Mouse (Mus musculus): ENCODE measurements around the gene Fdps. TPM values are rescaled to one million over a fixed set of nuclear protein-coding genes. Genes with fewer than 3 reads are reported as not detected.

Fdps gene
- polyA plus RNA-seq, 1 experiment, result 260 TPM

GRCm38 (mm10) chr3:89131816-89132215 lies 30.1 kb upstream of the Fdps start:
- H3K4me3 ChIP-seq (ENCODE audit: low read depth, low read length), result no peak overlapping the region
- TF ChIP-seq EP300 (IDR thresholded peaks at IDR 0.05; ENCODE audit: insufficient read depth, low read depth, low read length) (no peak), POLR2A (IDR thresholded peaks at IDR 0.05; ENCODE audit: insufficient read depth, low read length) (no peak), CTCF (IDR thresholded peaks at IDR 0.05; ENCODE audit: low read depth, low read length) (no peak)
- no peak overlapping the region for H3K9ac ChIP-seq (ENCODE audit: low read depth, poor library complexity, severe bottlenecking)

DNA sequence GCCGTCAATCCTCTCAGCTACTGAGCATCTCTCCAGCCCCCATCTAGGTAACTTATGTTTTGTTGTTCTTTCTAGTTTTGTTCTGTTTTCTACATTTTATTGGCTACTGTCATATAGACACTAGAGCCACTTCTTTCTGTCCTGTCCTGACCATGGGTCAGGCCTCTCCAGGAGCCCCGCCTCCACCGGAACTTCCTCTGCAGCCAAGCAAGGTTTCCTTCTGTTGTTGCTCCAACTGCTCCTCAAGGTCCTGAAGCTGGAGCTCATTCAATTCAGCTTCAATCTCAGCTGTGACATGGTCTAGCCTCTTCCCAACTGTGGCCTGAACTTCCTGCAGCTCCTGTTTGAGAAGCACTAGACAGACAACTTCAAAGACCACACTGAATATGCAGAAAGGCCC lies 28.1 kb upstream of the Fdps start:
- Histone ChIP-seq H3K4me3 (ENCODE audit: low read depth, low read length) (no peak overlapping the region), H3K9me3 (replicated peaks; ENCODE audit: control insufficient read depth, insufficient read depth, low read length, poor library complexity, severe bottlenecking) (no peaks in the 10 kb centered on the region), H3K27ac (ENCODE audit: insufficient read depth, low read length) (no peak overlapping the region), H3K4me1 (ENCODE audit: control insufficient read depth, insufficient read depth, low read length) (no peaks in the 10 kb centered on the region), H3K36me3 (ENCODE audit: control insufficient read depth, insufficient read depth, low read length, poor library complexity, severe bottlenecking) (no peaks in the 10 kb centered on the region), H3K27me3 (ENCODE audit: control insufficient read depth, insufficient read depth, low read length, poor library complexity, severe bottlenecking) (no peaks in the 10 kb centered on the region), H3K9ac (ENCODE audit: low read depth, poor library complexity, severe bottlenecking) (no peak overlapping the region)
- no peak for TF ChIP-seq CTCF (IDR thresholded peaks at IDR 0.05; ENCODE audit: low read depth, low read length)
- no peak for TF ChIP-seq EP300 (IDR thresholded peaks at IDR 0.05; ENCODE audit: insufficient read depth, low read depth, low read length)
- TF ChIP-seq POLR2A (IDR thresholded peaks at IDR 0.05; ENCODE audit: insufficient read depth, low read length), result no peak

More at GRCm38 (mm10) chr3:89131816-89132215, 30.1 kb upstream of the Fdps start:
- H3K9me3 ChIP-seq (replicated peaks; ENCODE audit: control insufficient read depth, insufficient read depth, low read length, poor library complexity, severe bottlenecking), result no peaks in the 10 kb centered on the region
- no peaks in the 10 kb centered on the region for H3K36me3 ChIP-seq (ENCODE audit: control insufficient read depth, insufficient read depth, low read length, poor library complexity, severe bottlenecking)
- H3K27ac ChIP-seq (ENCODE audit: insufficient read depth, low read length), result no peak overlapping the region
- no peaks in the 10 kb centered on the region for H3K4me1 ChIP-seq (ENCODE audit: control insufficient read depth, insufficient read depth, low read length)
- H3K27me3 ChIP-seq (ENCODE audit: control insufficient read depth, insufficient read depth, low read length, poor library complexity, severe bottlenecking), result no peaks in the 10 kb centered on the region

- H3K9ac ChIP-seq (ENCODE audit: low read depth, poor library complexity, severe bottlenecking), result no peak overlapping the region
- no peaks in the 10 kb centered on the region for H3K4me1 ChIP-seq (ENCODE audit: control insufficient read depth, insufficient read depth, low read length)
- no peaks in the 10 kb centered on the region for H3K27me3 ChIP-seq (ENCODE audit: control insufficient read depth, insufficient read depth, low read length, poor library complexity, severe bottlenecking)
- no peaks in the 10 kb centered on the region for H3K9me3 ChIP-seq (replicated peaks; ENCODE audit: control insufficient read depth, insufficient read depth, low read length, poor library complexity, severe bottlenecking)
- no peak for TF ChIP-seq CTCF (IDR thresholded peaks at IDR 0.05; ENCODE audit: low read depth, low read length)
- TF ChIP-seq POLR2A (IDR thresholded peaks at IDR 0.05; ENCODE audit: insufficient read depth, low read length), result no peak
- no peak for TF ChIP-seq EP300 (IDR thresholded peaks at IDR 0.05; ENCODE audit: insufficient read depth, low read depth, low read length)
- H3K36me3 ChIP-seq (ENCODE audit: control insufficient read depth, insufficient read depth, low read length, poor library complexity, severe bottlenecking), result no peaks in the 10 kb centered on the region
- no peak overlapping the region for H3K4me3 ChIP-seq (ENCODE audit: low read depth, low read length)
- no peak overlapping the region for H3K27ac ChIP-seq (ENCODE audit: insufficient read depth, low read length)
Measured at GRCm38 (mm10) chr3:89125981-89126380, 24.2 kb upstream of the Fdps start.

GRCm38 (mm10) chr3:89124241-89124640 lies 22.5 kb upstream of the Fdps start:
- H3K9ac ChIP-seq (ENCODE audit: low read depth, poor library complexity, severe bottlenecking), result no peak overlapping the region
- no peaks in the 10 kb centered on the region for H3K9me3 ChIP-seq (replicated peaks; ENCODE audit: control insufficient read depth, insufficient read depth, low read length, poor library complexity, severe bottlenecking)
- no peak overlapping the region for H3K27ac ChIP-seq (ENCODE audit: insufficient read depth, low read length)
- TF ChIP-seq EP300 (IDR thresholded peaks at IDR 0.05; ENCODE audit: insufficient read depth, low read depth, low read length), result no peak
- TF ChIP-seq CTCF (IDR thresholded peaks at IDR 0.05; ENCODE audit: low read depth, low read length), result no peak
- TF ChIP-seq POLR2A (IDR thresholded peaks at IDR 0.05; ENCODE audit: insufficient read depth, low read length), result no peak
- H3K4me3 ChIP-seq (ENCODE audit: low read depth, low read length), result no peak overlapping the region
- H3K36me3 ChIP-seq (ENCODE audit: control insufficient read depth, insufficient read depth, low read length, poor library complexity, severe bottlenecking), result no peaks in the 10 kb centered on the region
- H3K27me3 ChIP-seq (ENCODE audit: control insufficient read depth, insufficient read depth, low read length, poor library complexity, severe bottlenecking), result no peaks in the 10 kb centered on the region
- H3K4me1 ChIP-seq (ENCODE audit: control insufficient read depth, insufficient read depth, low read length), result no peaks in the 10 kb centered on the region

DNA sequence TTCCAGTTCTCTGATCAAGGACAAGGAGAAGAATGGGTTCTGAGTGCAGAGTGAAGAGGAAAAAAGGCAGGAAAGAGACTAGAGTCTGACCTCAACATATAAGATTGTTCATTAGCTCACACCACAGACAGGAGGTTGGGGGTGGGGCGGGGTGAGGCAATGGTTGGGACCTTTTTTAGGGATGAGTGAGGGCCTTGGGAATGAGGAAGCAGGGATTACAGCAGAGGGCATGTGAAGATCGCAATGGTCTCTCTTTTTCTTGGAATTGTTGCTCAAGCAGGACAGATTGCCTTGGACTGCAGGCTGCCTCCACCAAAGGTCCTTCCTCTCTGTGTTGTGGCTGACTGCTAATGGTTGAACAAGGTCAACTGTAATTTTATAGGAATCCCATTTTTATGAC lies 21.6 kb upstream of the Fdps start:
- no peak for TF ChIP-seq POLR2A (IDR thresholded peaks at IDR 0.05; ENCODE audit: insufficient read depth, low read length)
- no peak for TF ChIP-seq EP300 (IDR thresholded peaks at IDR 0.05; ENCODE audit: insufficient read depth, low read depth, low read length)
- no peak for TF ChIP-seq CTCF (IDR thresholded peaks at IDR 0.05; ENCODE audit: low read depth, low read length)
- H3K27me3 ChIP-seq (ENCODE audit: control insufficient read depth, insufficient read depth, low read length, poor library complexity, severe bottlenecking), result no peaks in the 10 kb centered on the region
- H3K4me3 ChIP-seq (ENCODE audit: low read depth, low read length), result no peak overlapping the region
- no peaks in the 10 kb centered on the region for H3K4me1 ChIP-seq (ENCODE audit: control insufficient read depth, insufficient read depth, low read length)
- no peak overlapping the region for H3K27ac ChIP-seq (ENCODE audit: insufficient read depth, low read length)
- H3K9ac ChIP-seq (ENCODE audit: low read depth, poor library complexity, severe bottlenecking), result no peak overlapping the region
- no peaks in the 10 kb centered on the region for H3K36me3 ChIP-seq (ENCODE audit: control insufficient read depth, insufficient read depth, low read length, poor library complexity, severe bottlenecking)
- no peaks in the 10 kb centered on the region for H3K9me3 ChIP-seq (replicated peaks; ENCODE audit: control insufficient read depth, insufficient read depth, low read length, poor library complexity, severe bottlenecking)

DNA sequence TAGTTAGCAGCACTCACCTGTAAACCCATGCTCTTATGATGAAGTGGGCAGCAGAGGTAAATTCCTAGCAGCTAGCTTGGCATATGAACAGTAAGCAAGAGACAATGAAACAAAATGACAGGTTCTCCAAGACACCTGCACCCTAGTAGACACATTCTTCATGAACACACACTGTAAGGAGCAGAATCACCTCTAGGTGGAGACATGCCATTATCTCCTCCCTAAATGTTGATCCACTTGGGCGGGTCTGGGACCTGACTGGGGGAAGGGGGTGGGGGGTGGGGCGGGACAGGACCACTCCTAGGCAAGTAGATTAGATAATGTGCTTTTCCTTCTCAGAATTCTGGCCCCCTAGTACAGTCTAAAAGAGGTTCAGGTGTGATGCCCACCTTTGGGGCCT lies 13.8 kb upstream of the Fdps start:
- Histone ChIP-seq H3K4me1 (ENCODE audit: control insufficient read depth, insufficient read depth, low read length) (no peaks in the 10 kb centered on the region), H3K4me3 (ENCODE audit: low read depth, low read length) (no peak overlapping the region), H3K27me3 (ENCODE audit: control insufficient read depth, insufficient read depth, low read length, poor library complexity, severe bottlenecking) (no peaks in the 10 kb centered on the region), H3K27ac (ENCODE audit: insufficient read depth, low read length) (no peak overlapping the region), H3K9ac (ENCODE audit: low read depth, poor library complexity, severe bottlenecking) (no peak overlapping the region), H3K36me3 (ENCODE audit: control insufficient read depth, insufficient read depth, low read length, poor library complexity, severe bottlenecking) (no peaks in the 10 kb centered on the region), H3K9me3 (replicated peaks; ENCODE audit: control insufficient read depth, insufficient read depth, low read length, poor library complexity, severe bottlenecking) (no peaks in the 10 kb centered on the region)
- TF ChIP-seq POLR2A (IDR thresholded peaks at IDR 0.05; ENCODE audit: insufficient read depth, low read length), result no peak
- peak; percentile 25 for TF ChIP-seq CTCF (IDR thresholded peaks at IDR 0.05; ENCODE audit: low read depth, low read length)
